Mouse (Mus musculus): Measurements from ENCODE around the gene Tmem86a.
"Not testable (repeated sequence)": the region's sequence is repeated elsewhere in the genome, so short reads cannot be mapped to it uniquely, and the experiment has no call there.

Tmem86a gene

GRCm38 (mm10) chr7:47050366-47050765 lies at the start of gene Tmem86a:
Gene Tmem86a (plus strand): TSS chr7:47050601.
- peak; percentile 96 for DNase-seq (ENCODE audit: extremely low spot score)

DNA sequence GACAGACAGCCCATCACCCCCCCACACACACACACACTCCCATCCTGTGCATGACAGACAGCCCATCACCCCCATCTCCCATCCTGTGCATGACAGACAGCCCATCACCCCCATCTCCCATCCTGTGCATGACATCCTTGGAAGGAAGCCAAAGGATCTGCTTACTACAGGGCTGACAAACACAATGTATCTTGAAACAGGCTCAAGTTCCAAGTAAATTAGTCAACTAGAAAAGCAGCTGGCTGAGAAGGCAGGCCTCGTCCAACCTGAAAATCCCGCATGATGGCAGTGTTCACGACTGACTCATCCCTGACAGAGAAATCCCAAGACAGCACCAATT lies 49.8 kb upstream of the Tmem86a start:
- no peak for DNase-seq (ENCODE audit: extremely low spot score)

GRCm38 (mm10) chr7:47001125-47001899 lies 49.1 kb upstream of the Tmem86a start:
- DNase-seq (ENCODE audit: extremely low spot score), result no peak

DNA sequence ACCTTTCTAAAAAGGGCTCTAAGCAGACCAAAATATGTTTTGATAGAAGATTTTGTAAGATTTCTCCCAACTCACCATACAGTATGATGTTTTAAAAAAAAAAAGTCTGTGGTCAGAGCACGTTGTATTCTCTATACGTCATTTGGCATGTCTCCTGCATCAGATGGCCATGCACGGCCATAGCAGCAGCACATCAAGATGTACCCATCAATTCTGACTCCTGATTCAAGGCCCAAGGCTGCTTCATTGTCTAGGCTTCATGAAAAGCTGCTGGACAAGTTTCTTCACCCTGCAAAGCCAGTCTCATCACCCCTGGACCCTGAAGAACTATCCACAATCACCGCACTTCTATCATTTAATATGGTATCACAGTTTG lies 48.5 kb upstream of the Tmem86a start:
- DNase-seq (ENCODE audit: extremely low spot score), result no peak

DNA sequence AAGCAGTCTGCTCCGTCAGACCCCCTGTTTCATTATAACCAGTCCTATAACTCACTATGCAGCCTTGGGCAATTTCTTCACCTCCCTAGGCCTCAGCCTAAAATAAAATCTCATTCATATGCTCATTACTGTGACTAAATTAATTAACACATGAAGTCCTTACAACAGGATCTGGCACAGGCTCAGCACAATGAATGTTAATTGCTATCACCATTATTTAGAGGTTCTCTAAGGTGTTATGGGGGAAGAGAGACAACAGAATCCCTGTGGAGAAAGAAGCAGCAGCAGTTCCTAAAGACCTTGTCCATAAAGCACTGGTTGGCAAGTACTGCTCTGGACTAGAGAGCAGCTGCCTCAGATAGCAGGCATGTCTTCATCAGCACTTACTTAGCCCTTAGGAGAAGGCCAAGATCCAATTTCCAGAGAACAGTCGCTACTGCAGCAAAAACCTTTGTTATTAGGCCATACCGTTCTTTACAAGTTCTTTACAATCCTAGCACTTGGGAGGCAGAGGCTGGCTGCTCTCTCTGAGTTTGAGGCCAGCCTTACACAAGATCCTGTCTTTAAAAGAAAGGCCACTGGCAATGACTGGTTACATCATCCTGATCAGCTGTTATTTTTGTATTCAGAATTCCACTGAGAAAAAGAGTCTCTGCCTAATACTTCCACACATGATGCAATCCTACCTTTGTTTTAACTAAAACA lies 46.8 kb upstream of the Tmem86a start:
- no peak for DNase-seq (ENCODE audit: extremely low spot score)

DNA sequence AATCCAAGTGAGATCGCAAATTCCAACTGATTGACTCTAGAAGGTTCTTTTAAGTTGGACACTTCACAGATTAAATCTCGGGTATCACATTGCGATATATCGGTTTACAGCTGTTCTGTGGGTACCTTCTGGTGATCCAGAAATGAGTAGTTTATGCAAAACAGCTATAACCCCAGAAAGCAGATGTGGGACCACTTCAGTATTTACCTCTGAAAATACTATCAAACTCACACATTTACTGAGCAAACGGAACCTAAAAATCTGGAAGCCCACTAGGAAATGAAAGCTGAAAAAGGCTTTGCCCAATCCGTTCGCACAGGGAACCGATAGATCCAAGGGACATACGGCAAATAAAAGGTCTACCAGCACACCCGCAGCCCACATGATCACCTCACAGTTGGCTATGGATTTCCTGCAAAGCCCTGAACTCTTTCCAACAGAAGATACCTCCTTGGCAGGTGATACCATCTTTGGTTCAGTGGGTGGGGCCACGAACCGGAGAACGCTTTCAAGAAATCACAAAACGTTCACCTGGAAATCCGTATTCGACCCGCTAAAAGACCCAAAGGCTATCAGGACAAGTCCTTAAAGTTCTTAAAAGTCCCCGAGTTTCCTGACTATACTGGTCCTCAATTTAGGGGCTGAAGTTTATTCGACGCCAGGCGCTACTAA lies 43.2 kb upstream of the Tmem86a start:
- no peak for DNase-seq (ENCODE audit: extremely low spot score)

- DNase-seq (ENCODE audit: extremely low spot score), result no peak
Observed at GRCm38 (mm10) chr7:47007818-47008167, 42.6 kb upstream of the Tmem86a start.

- DNase-seq (ENCODE audit: extremely low spot score), result peak; percentile 96
Observed at GRCm38 (mm10) chr7:47008168-47008993, 42.0 kb upstream of the Tmem86a start, which contains the start of gene Spty2d1. Gene Spty2d1 (minus strand): TSS chr7:47008411.

DNA sequence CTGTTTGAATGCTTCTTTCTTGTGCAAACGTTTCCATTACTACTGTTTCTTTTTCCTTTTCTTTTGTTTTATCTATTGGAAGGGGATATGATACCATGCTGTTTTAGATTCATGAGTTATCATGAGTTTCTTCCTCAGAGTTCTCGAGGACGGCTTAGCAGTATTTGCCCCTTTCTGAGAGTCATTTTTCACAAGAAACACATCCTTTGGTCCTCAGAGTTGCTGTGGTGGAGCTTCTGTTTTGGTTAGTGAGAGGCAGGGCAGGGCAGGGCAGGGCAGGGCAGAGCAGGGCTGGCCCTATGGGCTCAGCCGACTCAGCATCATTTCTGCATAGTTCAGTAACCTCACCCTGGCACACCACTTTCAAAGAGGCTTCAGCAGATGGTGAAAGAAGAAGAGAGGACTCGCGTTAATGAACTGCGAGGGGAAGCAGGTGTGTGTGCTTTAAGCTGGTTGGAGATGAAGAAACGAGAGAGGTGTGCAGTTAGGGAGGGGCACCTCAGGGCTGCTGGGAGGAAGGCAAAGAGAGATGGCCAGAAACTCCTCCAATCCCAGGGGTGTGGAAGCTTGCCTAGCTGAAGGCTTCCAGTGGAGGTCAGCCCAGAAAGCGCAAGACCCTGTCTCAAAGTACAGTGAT lies 37.2 kb upstream of the Tmem86a start:
- no peak for DNase-seq (ENCODE audit: extremely low spot score)

GRCm38 (mm10) chr7:47014564-47015389 lies 35.6 kb upstream of the Tmem86a start:
- DNase-seq (ENCODE audit: extremely low spot score), result no peak

DNA sequence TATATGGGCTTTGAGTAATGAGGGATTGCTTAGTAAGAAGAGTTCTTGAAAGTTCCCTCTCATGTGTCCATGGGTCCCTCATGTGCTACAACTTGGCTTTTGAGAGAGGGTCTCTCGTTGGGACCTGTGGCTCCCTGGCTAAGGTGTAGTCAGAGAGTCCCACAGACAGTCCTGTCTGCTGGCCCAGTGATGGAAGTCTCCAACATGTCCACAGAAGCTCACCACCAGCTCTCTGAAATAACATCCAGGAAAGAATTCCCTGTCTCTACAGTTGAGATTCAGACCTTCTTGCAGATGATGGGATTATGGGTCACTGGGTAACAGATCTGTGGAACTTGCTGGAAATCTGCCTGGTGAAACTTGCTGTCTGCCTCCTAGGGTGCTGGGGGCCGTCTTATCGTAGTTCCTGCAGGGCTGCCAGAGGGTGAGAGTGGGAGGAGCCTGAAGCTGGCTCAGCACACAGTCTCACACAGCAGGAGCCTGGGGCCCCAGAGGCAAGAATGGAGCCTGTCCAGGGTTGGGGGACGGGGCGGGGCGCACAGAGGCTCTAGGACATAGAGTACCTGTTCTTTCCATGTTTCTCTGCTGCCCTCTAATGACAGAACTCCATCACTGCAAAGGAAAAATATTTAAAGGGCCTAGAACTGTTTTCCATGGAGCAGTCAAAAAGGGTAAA lies 34.9 kb upstream of the Tmem86a start:
- peak; percentile 86 for DNase-seq (ENCODE audit: extremely low spot score)

DNA sequence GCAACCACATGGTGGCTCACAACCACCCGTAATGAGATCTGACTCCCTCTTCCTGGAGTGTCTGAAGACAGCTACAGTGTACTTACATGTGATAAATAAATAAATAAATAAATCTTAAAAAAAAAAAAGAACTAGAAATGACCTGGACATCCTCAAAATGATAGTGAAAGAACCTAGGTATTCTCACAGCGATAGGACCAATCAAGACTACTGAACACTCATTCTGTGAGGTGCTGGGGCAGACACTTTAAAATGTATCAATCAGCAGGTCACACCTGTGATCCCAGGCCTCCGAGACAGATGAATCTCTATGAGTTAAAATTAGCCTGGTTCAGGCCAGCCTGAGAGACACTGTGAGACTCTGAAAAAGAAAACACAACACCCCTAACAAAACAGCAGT lies 33.8 kb upstream of the Tmem86a start:
- no peak for DNase-seq (ENCODE audit: extremely low spot score)

- DNase-seq (ENCODE audit: extremely low spot score), result no peak
Observed at GRCm38 (mm10) chr7:47017146-47017545, 33.3 kb upstream of the Tmem86a start.

DNA sequence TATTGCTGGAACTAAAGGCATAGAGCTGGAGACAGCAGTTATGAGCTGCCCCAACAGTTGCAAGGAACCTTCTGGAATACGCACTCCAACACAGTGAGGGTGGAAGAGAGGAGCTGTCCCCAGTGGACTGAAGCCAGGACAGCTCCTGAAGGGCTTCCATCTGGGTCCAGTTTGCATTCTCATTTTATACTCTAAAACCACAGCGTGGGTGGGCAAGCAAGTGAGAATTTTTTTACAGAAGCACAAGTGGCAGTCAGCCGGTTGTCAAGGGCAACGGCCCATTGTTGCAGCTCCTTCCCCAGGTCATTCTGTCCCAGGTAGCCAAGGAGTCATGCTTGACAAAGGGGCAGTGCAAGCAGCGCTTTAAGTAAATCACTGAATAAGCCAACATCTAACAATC lies 30.8 kb upstream of the Tmem86a start:
- DNase-seq (ENCODE audit: extremely low spot score), result no peak

GRCm38 (mm10) chr7:47020956-47021355 lies 29.4 kb upstream of the Tmem86a start:
- no peak for DNase-seq (ENCODE audit: extremely low spot score)

DNA sequence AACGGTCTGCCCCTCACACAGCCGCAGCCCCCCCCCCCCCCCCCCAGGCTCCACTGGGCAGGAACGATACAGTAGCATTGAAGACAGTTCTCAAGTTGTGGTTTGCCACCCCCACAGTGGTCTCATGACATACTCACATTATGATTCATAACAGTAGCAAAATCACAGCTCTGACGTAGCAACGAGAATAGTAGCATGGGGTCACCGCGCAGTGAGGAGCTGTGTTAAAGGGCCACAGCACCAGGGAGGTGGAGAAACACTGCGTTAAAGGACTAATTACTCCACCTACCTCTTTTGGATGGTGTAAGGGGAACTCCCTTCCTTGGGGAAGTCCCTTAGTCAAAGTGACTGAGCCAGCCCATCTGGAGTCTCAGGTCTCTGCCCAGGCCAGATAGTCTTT lies 27.9 kb upstream of the Tmem86a start:
- DNase-seq (ENCODE audit: extremely low spot score), result no peak

- DNase-seq (ENCODE audit: extremely low spot score), result peak; percentile 78
Observed at GRCm38 (mm10) chr7:47023530-47023929, 26.9 kb upstream of the Tmem86a start.

DNA sequence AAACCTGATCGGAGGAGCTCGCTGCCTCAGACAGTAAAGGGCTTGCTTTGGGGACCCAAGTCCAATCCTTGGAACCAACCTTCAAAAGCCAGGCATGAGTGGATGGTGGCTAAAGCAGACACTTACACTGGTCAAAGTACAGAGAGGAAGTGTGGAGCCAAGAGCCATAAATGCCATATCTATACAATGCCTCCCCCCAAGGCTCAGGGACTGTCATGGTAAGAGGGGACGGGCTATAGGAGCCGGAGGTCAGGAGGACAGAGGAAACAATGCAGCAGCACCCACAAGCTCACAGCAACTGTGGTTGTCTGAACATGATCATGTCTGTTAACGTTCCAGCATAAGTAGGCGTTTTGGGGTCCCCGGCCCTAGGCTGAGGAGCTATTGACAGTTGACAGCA lies 25.9 kb upstream of the Tmem86a start:
- DNase-seq (ENCODE audit: extremely low spot score), result no peak

GRCm38 (mm10) chr7:47025429-47025828 lies 25.0 kb upstream of the Tmem86a start:
- DNase-seq (ENCODE audit: extremely low spot score), result no peak

- not testable (repeated sequence) for DNase-seq (ENCODE audit: extremely low spot score)
Observed at GRCm38 (mm10) chr7:47026899-47027298, 23.5 kb upstream of the Tmem86a start.

Data from embryo, embryonic 9.5 days (tissue).